Mouse (Mus musculus): ENCODE measurements at regions not wholly inside any gene's neighbourhood (a gene's known extent, or its start where the extent isn't known, plus 50 kb on each side); places are given as distances from the start of the nearest gene placed in this dataset.

DNA sequence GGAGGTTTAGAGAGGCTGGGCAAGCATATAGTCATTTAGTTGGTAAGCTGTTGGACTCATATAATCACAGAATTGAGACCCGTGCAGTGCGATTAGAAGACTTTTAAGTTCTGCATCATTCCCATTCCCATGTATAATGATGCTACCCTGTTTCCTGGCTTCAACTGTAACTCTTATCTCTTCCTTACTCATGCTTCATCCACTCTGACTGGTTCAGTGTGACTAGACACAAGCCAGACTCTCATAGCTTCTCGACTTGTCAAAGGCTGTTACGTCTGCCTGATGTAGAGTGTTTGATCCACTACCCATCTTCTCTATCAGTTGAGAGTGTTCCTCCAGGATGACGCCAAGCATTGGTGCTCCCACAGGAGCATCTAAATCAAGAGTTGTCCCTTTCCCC, 131.6 kb downstream of the Dact1 start:
- TF ChIP-seq CTCF (conservative IDR thresholded peaks at IDR 0.05; ENCODE audit: low read length) = no peak
- TF ChIP-seq NANOG (IDR thresholded peaks at IDR 0.05; ENCODE audit: borderline replicate concordance, low read length) = no peak
